Mouse (Mus musculus): Measurements from ENCODE around the gene Coro1b. TPM values are rescaled to one million over a fixed set of nuclear protein-coding genes. Genes with fewer than 3 reads are reported as not detected.

Coro1b gene
- polyA plus RNA-seq, 2 experiments = 148 to 261 TPM

DNA sequence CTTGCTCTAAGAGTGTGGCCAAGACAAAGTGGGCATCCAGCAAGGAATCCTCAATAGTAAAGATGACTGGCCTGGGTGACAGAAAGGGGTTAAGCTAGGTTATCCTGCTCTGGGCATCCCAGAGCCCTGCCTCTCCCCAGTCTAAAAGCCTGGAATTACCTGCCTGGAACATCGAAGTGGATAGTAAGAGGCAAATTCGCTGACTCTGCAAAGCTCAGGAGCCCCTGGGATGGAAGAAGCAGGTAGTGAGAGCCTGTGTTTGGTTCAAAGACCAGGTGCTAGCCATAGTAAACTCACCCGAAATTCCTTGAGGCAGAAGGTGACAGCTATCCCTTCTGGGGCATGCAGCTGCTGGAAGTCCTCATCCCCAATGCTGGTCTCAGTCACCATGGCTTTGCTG is 48.8 kb downstream of the Coro1b start:
- Histone ChIP-seq H3K36me3 (ENCODE audit: control insufficient read depth, insufficient read depth, low read length) (peaks cover 74% of the 10 kb centered on the region), H3K9me3 (ENCODE audit: control insufficient read depth, low read length) (no peaks in the 10 kb centered on the region), H3K27ac (replicated peaks; ENCODE audit: low read depth, low read length) (no peak overlapping the region), H3K27me3 (ENCODE audit: control insufficient read depth, insufficient read depth, low read length) (no peaks in the 10 kb centered on the region), H3K4me1 (ENCODE audit: control insufficient read depth, insufficient read depth, low read length) (peaks cover 24% of the 10 kb centered on the region), H3K4me3 (replicated peaks; ENCODE audit: low read length) (no peak overlapping the region), H3K4me2 (replicated peaks; ENCODE audit: low read depth, low read length, severe bottlenecking) (no peak overlapping the region), H3K9ac (ENCODE audit: low read depth, low read length, severe bottlenecking) (no peak overlapping the region)
- ATAC-seq (ENCODE audit: low FRiP score, low read depth) = no peak
- WGBS = 58% methylated on average over 3 of the region's 3 CpGs
- no peak for TF ChIP-seq POLR2A (IDR thresholded peaks at IDR 0.05; ENCODE audit: borderline replicate concordance, extremely low read depth, insufficient read depth, insufficient read length)
- DNase-seq (ENCODE audit: low spot score) = no peak

GRCm38 (mm10) chr19:4201291-4201909 is 53.0 kb downstream of the Coro1b start, which contains the start of gene Rad9a:
Gene Rad9a, minus strand, starts transcription at chr19:4201662.
- Histone ChIP-seq H3K4me3 (replicated peaks; ENCODE audit: low read length) (peak within 1 kb of the TSS; percentile 67), H3K36me3 (ENCODE audit: control insufficient read depth, insufficient read depth, low read length) (peaks cover 39% of the 10 kb centered on the region), H3K9me3 (ENCODE audit: control insufficient read depth, low read length) (no peaks in the 10 kb centered on the region), H3K27ac (replicated peaks; ENCODE audit: low read depth, low read length) (peak within 1 kb of the TSS; percentile 65; the same call in 1 of the 2 replicates), H3K9ac (ENCODE audit: low read depth, low read length, severe bottlenecking) (peak within 1 kb of the TSS; percentile 73), H3K27me3 (ENCODE audit: control insufficient read depth, insufficient read depth, low read length) (no peaks in the 10 kb centered on the region), H3K4me2 (replicated peaks; ENCODE audit: low read depth, low read length, severe bottlenecking) (peak within 1 kb of the TSS; percentile 98), H3K4me1 (ENCODE audit: control insufficient read depth, insufficient read depth, low read length) (peaks cover 16% of the 10 kb centered on the region)
- peak; percentile 99 for DNase-seq (ENCODE audit: low spot score)
- ATAC-seq (ENCODE audit: low FRiP score, low read depth) = peak; percentile 91
- no peak for TF ChIP-seq POLR2A (IDR thresholded peaks at IDR 0.05; ENCODE audit: borderline replicate concordance, extremely low read depth, insufficient read depth, insufficient read length)
- WGBS = under 1% methylated on average over 34 of the region's 34 CpGs

- no peak for ATAC-seq (ENCODE audit: low FRiP score, low read depth)
- no peak overlapping the region for H3K27ac ChIP-seq (replicated peaks; ENCODE audit: low read depth, low read length)
- H3K4me2 ChIP-seq (replicated peaks; ENCODE audit: low read depth, low read length, severe bottlenecking) = peak overlapping the region; percentile 98
- H3K9me3 ChIP-seq (ENCODE audit: control insufficient read depth, low read length) = no peaks in the 10 kb centered on the region
- peaks cover 16% of the 10 kb centered on the region for H3K4me1 ChIP-seq (ENCODE audit: control insufficient read depth, insufficient read depth, low read length)
- H3K27me3 ChIP-seq (ENCODE audit: control insufficient read depth, insufficient read depth, low read length) = no peaks in the 10 kb centered on the region
- peaks cover 32% of the 10 kb centered on the region for H3K36me3 ChIP-seq (ENCODE audit: control insufficient read depth, insufficient read depth, low read length)
- H3K9ac ChIP-seq (ENCODE audit: low read depth, low read length, severe bottlenecking) = peak overlapping the region; percentile 73
- WGBS = 29% methylated on average over 7 of the region's 7 CpGs
- DNase-seq (ENCODE audit: low spot score) = no peak
- peak overlapping the region; percentile 67 for H3K4me3 ChIP-seq (replicated peaks; ENCODE audit: low read length)
- no peak for TF ChIP-seq POLR2A (IDR thresholded peaks at IDR 0.05; ENCODE audit: borderline replicate concordance, extremely low read depth, insufficient read depth, insufficient read length)
Measured at GRCm38 (mm10) chr19:4202149-4202548, 53.7 kb downstream of the Coro1b start.

- DNase-seq (ENCODE audit: low spot score) (no peak), ATAC-seq (ENCODE audit: low FRiP score, low read depth) (no peak)
- H3K9ac ChIP-seq (ENCODE audit: low read depth, low read length, severe bottlenecking) = no peak overlapping the region
- H3K4me2 ChIP-seq (replicated peaks; ENCODE audit: low read depth, low read length, severe bottlenecking) = no peak overlapping the region
- no peak for TF ChIP-seq POLR2A (IDR thresholded peaks at IDR 0.05; ENCODE audit: borderline replicate concordance, extremely low read depth, insufficient read depth, insufficient read length)
- H3K36me3 ChIP-seq (ENCODE audit: control insufficient read depth, insufficient read depth, low read length) = peaks cover 22% of the 10 kb centered on the region
- no peak overlapping the region for H3K4me3 ChIP-seq (replicated peaks; ENCODE audit: low read length)
- no peaks in the 10 kb centered on the region for H3K9me3 ChIP-seq (ENCODE audit: control insufficient read depth, low read length)
- 62% methylated on average over 3 of the region's 3 CpGs for WGBS
- peaks cover 16% of the 10 kb centered on the region for H3K4me1 ChIP-seq (ENCODE audit: control insufficient read depth, insufficient read depth, low read length)
- H3K27ac ChIP-seq (replicated peaks; ENCODE audit: low read depth, low read length) = no peak overlapping the region
- no peaks in the 10 kb centered on the region for H3K27me3 ChIP-seq (ENCODE audit: control insufficient read depth, insufficient read depth, low read length)
Measured at GRCm38 (mm10) chr19:4203148-4203547, 54.7 kb downstream of the Coro1b start.

Other genes with a start within 250 kb of the Coro1b start
Only the 30 nearest of the 34 such genes appear.
- 33.3 and 40.7 TPM in 2 replicates for gene Unc93b1, start 213.4 kb upstream of the Coro1b start, polyA plus RNA-seq (2012; rRNA removed)
- gene Unc93b1, start 213.4 kb upstream of the Coro1b start, polyA plus RNA-seq (2014; fragmentation: Nextera tagmentation; extraction: Ambion mirVana) = 21.9 and 23.3 TPM in 2 replicates
- 0.32 and 0.52 TPM in 2 replicates for gene Aldh3b3, start 190.0 kb upstream of the Coro1b start, polyA plus RNA-seq (2012; rRNA removed)
- 0.33 and 0.39 TPM in 2 replicates for gene Aldh3b3, start 190.0 kb upstream of the Coro1b start, polyA plus RNA-seq (2014; fragmentation: Nextera tagmentation; extraction: Ambion mirVana)
- 10.7 and 14.5 TPM in 2 replicates for gene Aldh3b2, start 176.3 kb upstream of the Coro1b start, polyA plus RNA-seq (2012; rRNA removed)
- 28.1 and 30.3 TPM in 2 replicates for gene Aldh3b2, start 176.3 kb upstream of the Coro1b start, polyA plus RNA-seq (2014; fragmentation: Nextera tagmentation; extraction: Ambion mirVana)
- gene Acy3, start 162.0 kb upstream of the Coro1b start, polyA plus RNA-seq (2012; rRNA removed) = 9.4 and 12.8 TPM in 2 replicates
- gene Acy3, start 162.0 kb upstream of the Coro1b start, polyA plus RNA-seq (2014; fragmentation: Nextera tagmentation; extraction: Ambion mirVana) = 6.7 and 9.2 TPM in 2 replicates
- 0.08 and 0.12 TPM in 2 replicates for gene Tbx10, start 155.9 kb upstream of the Coro1b start, polyA plus RNA-seq (2012; rRNA removed)
- gene Tbx10, start 155.9 kb upstream of the Coro1b start, polyA plus RNA-seq (2014; fragmentation: Nextera tagmentation; extraction: Ambion mirVana) = 0.28 TPM in 1 of 2 replicates, not detected in the other
- gene Nudt8, start 148.0 kb upstream of the Coro1b start, polyA plus RNA-seq (2012; rRNA removed) = 18.3 and 21.0 TPM in 2 replicates
- gene Nudt8, start 148.0 kb upstream of the Coro1b start, polyA plus RNA-seq (2014; fragmentation: Nextera tagmentation; extraction: Ambion mirVana) = 35.8 and 38.9 TPM in 2 replicates
- gene Gm49405, start 148.0 kb upstream of the Coro1b start, polyA plus RNA-seq (2012; rRNA removed) = 7.0 and 8.0 TPM in 2 replicates
- 2.3 and 3.3 TPM in 2 replicates for gene Gm49405, start 148.0 kb upstream of the Coro1b start, polyA plus RNA-seq (2014; fragmentation: Nextera tagmentation; extraction: Ambion mirVana)
- 19.6 and 22.4 TPM in 2 replicates for gene Doc2g, start 145.3 kb upstream of the Coro1b start, polyA plus RNA-seq (2012; rRNA removed)
- 3.4 and 3.9 TPM in 2 replicates for gene Doc2g, start 145.3 kb upstream of the Coro1b start, polyA plus RNA-seq (2014; fragmentation: Nextera tagmentation; extraction: Ambion mirVana)
- 141 and 157 TPM in 2 replicates for gene Ndufv1, start 135.8 kb upstream of the Coro1b start, polyA plus RNA-seq (2012; rRNA removed)
- gene Ndufv1, start 135.8 kb upstream of the Coro1b start, polyA plus RNA-seq (2014; fragmentation: Nextera tagmentation; extraction: Ambion mirVana) = 193 and 194 TPM in 2 replicates
- 291 and 325 TPM in 2 replicates for gene Gstp1, start 110.6 kb upstream of the Coro1b start, polyA plus RNA-seq (2012; rRNA removed)
- 508 and 540 TPM in 2 replicates for gene Gstp1, start 110.6 kb upstream of the Coro1b start, polyA plus RNA-seq (2014; fragmentation: Nextera tagmentation; extraction: Ambion mirVana)
- gene Gstp2, start 102.6 kb upstream of the Coro1b start, polyA plus RNA-seq (2012; rRNA removed) = 10.7 and 10.8 TPM in 2 replicates
- gene Gstp2, start 102.6 kb upstream of the Coro1b start, polyA plus RNA-seq (2014; fragmentation: Nextera tagmentation; extraction: Ambion mirVana) = 0.87 and 1.7 TPM in 2 replicates
- 0.63 and 0.69 TPM in 2 replicates for gene Gstp3, start 89.0 kb upstream of the Coro1b start, polyA plus RNA-seq (2012; rRNA removed)
- gene Gstp3, start 89.0 kb upstream of the Coro1b start, polyA plus RNA-seq (2014; fragmentation: Nextera tagmentation; extraction: Ambion mirVana) = 0.41 and 0.47 TPM in 2 replicates
- gene Cabp2, start 67.0 kb upstream of the Coro1b start, polyA plus RNA-seq (2012; rRNA removed) = not detected in 2 replicates
- gene Cabp2, start 67.0 kb upstream of the Coro1b start, polyA plus RNA-seq (2014; fragmentation: Nextera tagmentation; extraction: Ambion mirVana) = not detected in 2 replicates
- 45.2 and 52.1 TPM in 2 replicates for gene Cdk2ap2, start 51.4 kb upstream of the Coro1b start, polyA plus RNA-seq (2012; rRNA removed)
- 67.0 and 67.6 TPM in 2 replicates for gene Cdk2ap2, start 51.4 kb upstream of the Coro1b start, polyA plus RNA-seq (2014; fragmentation: Nextera tagmentation; extraction: Ambion mirVana)
- gene Pitpnm1, start 48.6 kb upstream of the Coro1b start, polyA plus RNA-seq (2012; rRNA removed) = 16.2 and 20.8 TPM in 2 replicates
- gene Pitpnm1, start 48.6 kb upstream of the Coro1b start, polyA plus RNA-seq (2014; fragmentation: Nextera tagmentation; extraction: Ambion mirVana) = 4.5 and 6.7 TPM in 2 replicates
- 96.0 and 119 TPM in 2 replicates for gene Aip, start 22.8 kb upstream of the Coro1b start, polyA plus RNA-seq (2012; rRNA removed)
- 86.4 and 95.7 TPM in 2 replicates for gene Aip, start 22.8 kb upstream of the Coro1b start, polyA plus RNA-seq (2014; fragmentation: Nextera tagmentation; extraction: Ambion mirVana)
- 0.01 and 0.05 TPM in 2 replicates for gene Gpr152, start 8.8 kb upstream of the Coro1b start, polyA plus RNA-seq (2012; rRNA removed)
- gene Gpr152, start 8.8 kb upstream of the Coro1b start, polyA plus RNA-seq (2014; fragmentation: Nextera tagmentation; extraction: Ambion mirVana) = not detected in 2 replicates
- gene Cabp4, start 4.6 kb upstream of the Coro1b start, polyA plus RNA-seq (2012; rRNA removed) = 0.05 and 0.06 TPM in 2 replicates
- gene Cabp4, start 4.6 kb upstream of the Coro1b start, polyA plus RNA-seq (2014; fragmentation: Nextera tagmentation; extraction: Ambion mirVana) = 0.10 TPM in 2 replicates
- gene Ptprcap, start 5.0 kb downstream of the Coro1b start, polyA plus RNA-seq (2012; rRNA removed) = 7.0 and 8.9 TPM in 2 replicates
- 7.8 and 8.9 TPM in 2 replicates for gene Ptprcap, start 5.0 kb downstream of the Coro1b start, polyA plus RNA-seq (2014; fragmentation: Nextera tagmentation; extraction: Ambion mirVana)
- gene Rps6kb2, start 14.7 kb downstream of the Coro1b start, polyA plus RNA-seq (2012; rRNA removed) = 76.4 and 85.1 TPM in 2 replicates
- gene Rps6kb2, start 14.7 kb downstream of the Coro1b start, polyA plus RNA-seq (2014; fragmentation: Nextera tagmentation; extraction: Ambion mirVana) = 43.0 and 47.2 TPM in 2 replicates
- 2.6 and 5.6 TPM in 2 replicates for gene Carns1, start 26.9 kb downstream of the Coro1b start, polyA plus RNA-seq (2012; rRNA removed)
- 1.4 and 1.8 TPM in 2 replicates for gene Carns1, start 26.9 kb downstream of the Coro1b start, polyA plus RNA-seq (2014; fragmentation: Nextera tagmentation; extraction: Ambion mirVana)
- gene Tbc1d10c, start 42.7 kb downstream of the Coro1b start, polyA plus RNA-seq (2012; rRNA removed) = 4.5 and 5.8 TPM in 2 replicates
- gene Tbc1d10c, start 42.7 kb downstream of the Coro1b start, polyA plus RNA-seq (2014; fragmentation: Nextera tagmentation; extraction: Ambion mirVana) = 3.5 and 3.9 TPM in 2 replicates
- gene Ppp1ca, start 43.4 kb downstream of the Coro1b start, polyA plus RNA-seq (2012; rRNA removed) = 490 and 517 TPM in 2 replicates
- 794 and 821 TPM in 2 replicates for gene Ppp1ca, start 43.4 kb downstream of the Coro1b start, polyA plus RNA-seq (2014; fragmentation: Nextera tagmentation; extraction: Ambion mirVana)
- gene Rad9a, start 53.0 kb downstream of the Coro1b start, polyA plus RNA-seq (2012; rRNA removed) = 57.5 and 75.5 TPM in 2 replicates
- gene Rad9a, start 53.0 kb downstream of the Coro1b start, polyA plus RNA-seq (2014; fragmentation: Nextera tagmentation; extraction: Ambion mirVana) = 33.3 and 38.0 TPM in 2 replicates
- 42.8 and 61.2 TPM in 2 replicates for gene Clcf1, start 65.6 kb downstream of the Coro1b start, polyA plus RNA-seq (2012; rRNA removed)
- 7.7 and 8.7 TPM in 2 replicates for gene Clcf1, start 65.6 kb downstream of the Coro1b start, polyA plus RNA-seq (2014; fragmentation: Nextera tagmentation; extraction: Ambion mirVana)
- gene AC109138.7, start 65.7 kb downstream of the Coro1b start, polyA plus RNA-seq (2012; rRNA removed) = 0.83 and 1.0 TPM in 2 replicates
- gene AC109138.7, start 65.7 kb downstream of the Coro1b start, polyA plus RNA-seq (2014; fragmentation: Nextera tagmentation; extraction: Ambion mirVana) = not detected in 2 replicates
- gene Pold4, start 83.3 kb downstream of the Coro1b start, polyA plus RNA-seq (2012; rRNA removed) = 48.0 and 50.7 TPM in 2 replicates
- 26.5 and 28.4 TPM in 2 replicates for gene Pold4, start 83.3 kb downstream of the Coro1b start, polyA plus RNA-seq (2014; fragmentation: Nextera tagmentation; extraction: Ambion mirVana)
- gene Ssh3, start 120.6 kb downstream of the Coro1b start, polyA plus RNA-seq (2012; rRNA removed) = 57.5 and 65.5 TPM in 2 replicates
- 21.2 and 22.3 TPM in 2 replicates for gene Ssh3, start 120.6 kb downstream of the Coro1b start, polyA plus RNA-seq (2014; fragmentation: Nextera tagmentation; extraction: Ambion mirVana)
- 25.2 and 33.2 TPM in 2 replicates for gene Ankrd13d, start 134.5 kb downstream of the Coro1b start, polyA plus RNA-seq (2012; rRNA removed)
- 10.2 and 11.5 TPM in 2 replicates for gene Ankrd13d, start 134.5 kb downstream of the Coro1b start, polyA plus RNA-seq (2014; fragmentation: Nextera tagmentation; extraction: Ambion mirVana)
- 83.6 and 92.1 TPM in 2 replicates for gene Grk2, start 157.6 kb downstream of the Coro1b start, polyA plus RNA-seq (2012; rRNA removed)
- gene Grk2, start 157.6 kb downstream of the Coro1b start, polyA plus RNA-seq (2014; fragmentation: Nextera tagmentation; extraction: Ambion mirVana) = 22.3 and 22.9 TPM in 2 replicates